Mouse (Mus musculus) neutrophil, adult 83 days (primary cell): ENCODE measurements around the gene Fto. TPM values are rescaled to one million over a fixed set of nuclear protein-coding genes. Genes with fewer than 3 reads are reported as not detected.

ENCODE experiments used
- total RNA-seq, 2 experiments: library from RNA; stranded (reverse); gene quantifications; one replicate each; pipeline ENCODE4 v1.2.4; 2023

The Fto gene
- total RNA-seq: 10 to 100 TPM; 24.7 to 26.0 TPM

DNA sequence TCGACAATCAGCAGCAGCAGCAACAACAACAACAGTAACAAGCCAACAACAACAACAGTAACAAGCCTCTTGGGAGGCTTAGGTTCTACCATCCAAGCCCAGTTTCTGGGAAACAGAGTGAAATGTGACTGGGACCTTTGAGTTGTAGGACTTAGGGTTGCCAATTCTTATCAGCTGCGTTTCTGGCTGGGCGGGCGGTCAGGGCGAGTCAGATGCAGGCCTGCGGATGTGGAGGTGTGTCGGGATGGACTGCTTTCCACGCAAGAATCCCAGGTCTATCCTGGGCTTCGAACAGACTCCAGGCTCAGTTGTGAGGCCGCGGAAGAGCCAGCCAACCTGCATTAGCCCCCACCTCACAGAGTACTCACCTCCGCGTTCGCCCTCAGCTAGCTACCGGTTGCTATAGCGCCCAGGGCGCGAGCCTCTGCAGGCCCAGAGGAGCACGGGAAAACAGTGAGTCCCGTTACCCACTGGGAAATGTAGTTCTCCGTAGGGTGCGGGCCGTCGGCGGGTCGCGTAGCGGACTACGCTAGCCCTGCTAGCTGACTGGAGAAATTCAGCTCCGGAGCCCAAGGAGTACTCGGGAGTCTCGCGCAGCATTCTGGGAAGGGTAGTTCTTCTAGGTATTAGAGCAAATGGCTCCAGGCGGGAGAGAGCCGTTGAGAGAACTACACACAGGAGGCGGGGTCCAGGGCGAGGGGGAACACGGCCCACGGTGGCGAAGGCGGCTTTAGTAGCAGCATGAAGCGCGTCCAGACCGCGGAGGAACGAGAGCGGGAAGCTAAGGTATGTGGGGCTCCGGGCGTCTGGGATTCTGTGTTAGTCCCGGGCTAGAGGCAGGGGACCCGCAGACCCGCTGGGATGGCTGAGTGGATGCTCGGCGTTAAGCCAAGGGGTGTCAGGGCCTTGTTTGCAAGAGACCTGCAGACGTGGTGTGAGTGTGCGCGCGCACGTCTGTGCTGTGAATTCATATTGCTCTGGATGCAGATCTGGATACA is at the start of gene Fto, which contains the start of gene Rpgrip1l:
Gene Fto, plus strand, starts transcription at position 691 of the 998 bp plus-strand sequence.
Gene Rpgrip1l, minus strand, starts transcription at position 428 of the 998 bp plus-strand sequence.

Other genes with a start within 250 kb of the Fto start
- gene Rbl2, start 243.5 kb upstream of the Fto start, total RNA-seq: 10 to 100 TPM; 35.3 to 39.6 TPM
- gene Aktip, start 113.5 kb upstream of the Fto start, total RNA-seq: 10 to 100 TPM; 15.0 to 19.4 TPM
- gene Rpgrip1l, start 263 bp upstream of the Fto start, total RNA-seq: 1 to 10 TPM; 2.7 to 6.5 TPM